Mouse (Mus musculus) embryonic facial prominence, embryonic 11.5 days (tissue): ENCODE measurements at regions not wholly inside any gene's neighbourhood (a gene's known extent, or its start where the extent isn't known, plus 50 kb on each side); places are given as distances from the start of the nearest gene placed in this dataset.

Experiments used
- ATAC-seq: fragments of 200-750 bp; cut with Nextera tagmentation; replicated peaks from 2 replicates; pipeline ENCODE4 v1.8.0; 2017; ENCODE audit warnings: low read depth; ENCODE audit not compliant: insufficient number of reproducible peaks, low FRiP score, low TSS enrichment
- DNase-seq: peaks from one replicate; pipeline ENCODE4 v3.0.0-alpha.2; 2015; ENCODE audit warnings: low spot score
- H3K27ac ChIP-seq: fragments of 300-500 bp; sonication (generic); replicated peaks from 2 replicates; pipeline ENCODE4 v1.5.1; 2014; ENCODE audit warnings: mild to moderate bottlenecking, low read depth, low read length, control low read depth
- H3K27me3 ChIP-seq: fragments of 300-500 bp; sonication (generic); 2 replicates; pipeline ENCODE4 v1.6.1; 2014; ENCODE audit warnings: mild to moderate bottlenecking, low read length, moderate library complexity, mixed read lengths; ENCODE audit not compliant: control insufficient read depth, insufficient read depth
- H3K36me3 ChIP-seq: fragments of 300-500 bp; sonication (generic); replicated peaks from 2 replicates; pipeline ENCODE4 v1.6.1; 2014; ENCODE audit warnings: low read depth, mild to moderate bottlenecking, low read length, moderate library complexity, mixed read lengths; ENCODE audit not compliant: control insufficient read depth, insufficient read depth
- H3K4me1 ChIP-seq: fragments of 300-500 bp; sonication (generic); 2 replicates; pipeline ENCODE4 v1.6.1; 2014; ENCODE audit warnings: low read length, mixed read lengths; ENCODE audit not compliant: control insufficient read depth, insufficient read depth
- H3K4me2 ChIP-seq: fragments of 300-500 bp; sonication (generic); 2 replicates; pipeline ENCODE4 v1.6.1; 2014; ENCODE audit warnings: low read depth, mild to moderate bottlenecking, control low read depth, low read length, moderate library complexity
- H3K4me3 ChIP-seq: fragments of 300-500 bp; sonication (generic); 2 replicates; pipeline ENCODE4 v1.5.1; 2014; ENCODE audit warnings: low read depth, low read length, control low read depth
- H3K9ac ChIP-seq: fragments of 300-500 bp; sonication (generic); replicated peaks from 2 replicates; pipeline ENCODE4 v1.6.1; 2014; ENCODE audit warnings: mild to moderate bottlenecking, control low read depth, low read length
- H3K9me3 ChIP-seq: fragments of 300-500 bp; sonication (generic); replicated peaks from 2 replicates; pipeline ENCODE4 v1.6.1; 2016; ENCODE audit warnings: mild to moderate bottlenecking, low read length, inconsistent platforms, mixed read lengths; ENCODE audit not compliant: control insufficient read depth
- WGBS: fragments of 180-500 bp; shearing (Covaris S2); extraction: QIAGEN DNeasy Blood & Tissue Kit; methylation state at CpG from one replicate; pipeline ENCODE4 v1.1.7; 2014; 5-methylcytosine and 5-hydroxymethylcytosine counted together

GRCm38 (mm10) chr6:50027981-50028380 is 82.1 kb upstream of the Mpp6 start:
- H3K27ac ChIP-seq = no peak overlapping the region
- no peaks in the 10 kb centered on the region for H3K27me3 ChIP-seq
- no peak overlapping the region for H3K4me2 ChIP-seq
- no peak overlapping the region for H3K4me3 ChIP-seq
- H3K36me3 ChIP-seq = no peaks in the 10 kb centered on the region
- DNase-seq (no peak), ATAC-seq (no peak)
- H3K4me1 ChIP-seq = no peaks in the 10 kb centered on the region; the same call in 1 of the 2 replicates
- H3K9ac ChIP-seq = no peak overlapping the region
- H3K9me3 ChIP-seq = no peaks in the 10 kb centered on the region
- 84% methylated on average over 6 of the region's 6 CpGs for WGBS

- DNase-seq = peak; percentile 56
- no peak for ATAC-seq
- WGBS = 58% methylated on average over 10 of the region's 10 CpGs
- Histone ChIP-seq H3K9me3 (no peaks in the 10 kb centered on the region), H3K27ac (no peak overlapping the region), H3K4me3 (no peak overlapping the region), H3K9ac (no peak overlapping the region), H3K36me3 (no peaks in the 10 kb centered on the region), H3K4me1 (no peaks in the 10 kb centered on the region; the same call in 1 of the 2 replicates), H3K4me2 (no peak overlapping the region), H3K27me3 (no peaks in the 10 kb centered on the region)
These were observed 80.0 kb upstream of the Mpp6 start for GRCm38 (mm10) chr6:50029895-50030515.

GRCm38 (mm10) chr6:50031356-50031755 is 78.7 kb upstream of the Mpp6 start:
- no peak for DNase-seq
- Histone ChIP-seq H3K4me2 (no peak overlapping the region), H3K4me1 (no peaks in the 10 kb centered on the region; the same call in 1 of the 2 replicates), H3K27me3 (no peaks in the 10 kb centered on the region), H3K9me3 (no peaks in the 10 kb centered on the region), H3K27ac (no peak overlapping the region), H3K36me3 (no peaks in the 10 kb centered on the region), H3K4me3 (no peak overlapping the region), H3K9ac (no peak overlapping the region)
- ATAC-seq = no peak
- WGBS = 71% methylated on average over 5 of the region's 5 CpGs

GRCm38 (mm10) chr6:50032894-50033595 is 77.0 kb upstream of the Mpp6 start:
- H3K36me3 ChIP-seq = no peaks in the 10 kb centered on the region
- WGBS = 61% methylated on average over 15 of the region's 15 CpGs
- ATAC-seq (no peak), DNase-seq (no peak)
- H3K27me3 ChIP-seq = no peaks in the 10 kb centered on the region
- H3K9ac ChIP-seq = no peak overlapping the region
- no peak overlapping the region for H3K27ac ChIP-seq
- no peak overlapping the region for H3K4me3 ChIP-seq
- no peak overlapping the region for H3K4me2 ChIP-seq
- no peaks in the 10 kb centered on the region for H3K9me3 ChIP-seq
- no peaks in the 10 kb centered on the region; the same call in 1 of the 2 replicates for H3K4me1 ChIP-seq

- no peak overlapping the region for H3K4me2 ChIP-seq
- no peak overlapping the region for H3K4me3 ChIP-seq
- no peaks in the 10 kb centered on the region for H3K4me1 ChIP-seq
- no peak overlapping the region for H3K27ac ChIP-seq
- H3K9ac ChIP-seq = no peak overlapping the region
- H3K36me3 ChIP-seq = no peaks in the 10 kb centered on the region
- no peaks in the 10 kb centered on the region for H3K9me3 ChIP-seq
- ATAC-seq = no peak
- WGBS = 34% methylated on average over 4 of the region's 4 CpGs
- DNase-seq = peak; percentile 24
- H3K27me3 ChIP-seq = no peaks in the 10 kb centered on the region; the same call in 1 of the 2 replicates
These were observed 72.4 kb upstream of the Mpp6 start for GRCm38 (mm10) chr6:50037614-50038013.

GRCm38 (mm10) chr6:50038369-50038768 is 71.7 kb upstream of the Mpp6 start:
- H3K4me2 ChIP-seq = no peak overlapping the region
- no peak overlapping the region for H3K4me3 ChIP-seq
- no peak overlapping the region for H3K9ac ChIP-seq
- H3K9me3 ChIP-seq = no peaks in the 10 kb centered on the region
- DNase-seq (no peak), ATAC-seq (no peak)
- H3K27me3 ChIP-seq = no peaks in the 10 kb centered on the region; the same call in 1 of the 2 replicates
- H3K36me3 ChIP-seq = no peaks in the 10 kb centered on the region
- H3K27ac ChIP-seq = no peak overlapping the region
- WGBS = 45% methylated on average over 3 of the region's 3 CpGs
- H3K4me1 ChIP-seq = no peaks in the 10 kb centered on the region

DNA sequence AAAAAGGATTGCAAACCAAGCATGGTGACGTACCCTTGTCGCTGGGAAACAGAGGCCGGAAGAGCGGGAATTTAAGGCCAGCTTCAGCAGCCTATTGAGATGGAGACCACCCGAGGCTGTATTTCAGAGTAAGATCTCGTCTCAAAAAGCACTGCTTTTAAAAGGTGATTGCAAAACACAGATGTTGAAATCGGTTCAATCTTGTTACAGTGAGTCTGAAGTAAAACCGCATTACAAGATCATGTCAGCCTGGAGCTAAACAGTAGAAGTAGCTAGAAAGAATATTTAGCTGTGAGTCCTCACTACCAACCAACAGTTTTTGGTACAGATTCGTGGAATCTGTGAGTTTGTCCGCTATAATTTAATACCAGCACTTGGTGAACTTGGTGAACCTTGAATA is 69.0 kb upstream of the Mpp6 start:
- H3K4me1 ChIP-seq = no peaks in the 10 kb centered on the region
- no peaks in the 10 kb centered on the region for H3K9me3 ChIP-seq
- 78% methylated on average over 10 of the region's 10 CpGs for WGBS
- no peak overlapping the region for H3K4me2 ChIP-seq
- no peak for DNase-seq
- H3K36me3 ChIP-seq = no peaks in the 10 kb centered on the region
- no peak overlapping the region for H3K9ac ChIP-seq
- H3K4me3 ChIP-seq = no peak overlapping the region
- no peak for ATAC-seq
- H3K27ac ChIP-seq = no peak overlapping the region
- H3K27me3 ChIP-seq = no peaks in the 10 kb centered on the region; the same call in 1 of the 2 replicates

GRCm38 (mm10) chr6:50042127-50042526 is 67.9 kb upstream of the Mpp6 start:
- Histone ChIP-seq H3K9ac (no peak overlapping the region), H3K27ac (no peak overlapping the region), H3K27me3 (no peaks in the 10 kb centered on the region; the same call in 1 of the 2 replicates), H3K36me3 (no peaks in the 10 kb centered on the region), H3K4me1 (no peaks in the 10 kb centered on the region), H3K4me3 (no peak overlapping the region), H3K4me2 (no peak overlapping the region), H3K9me3 (no peaks in the 10 kb centered on the region)
- DNase-seq = no peak
- ATAC-seq = no peak
- WGBS = 69% methylated on average over 3 of the region's 3 CpGs
